Mouse (Mus musculus): ENCODE results near the gene Pcsk5. TPM values are rescaled to one million over a fixed set of nuclear protein-coding genes. Genes with fewer than 3 reads are reported as not detected.

Pcsk5 gene
- total and polyA plus RNA-seq, 3 experiments = not detected

GRCm38 (mm10) chr19:17427824-17428560 lies 409.4 kb downstream of the Pcsk5 start:
- TF ChIP-seq SMC3 (IDR thresholded peaks at IDR 0.05; ENCODE audit: low read depth, low read length) (no peak), ZC3H11A (IDR thresholded peaks at IDR 0.05; ENCODE audit: low read depth, low read length) (no peak), MAX (IDR thresholded peaks at IDR 0.05; ENCODE audit: low read length) (no peak), POLR2A (IDR thresholded peaks at IDR 0.05; ENCODE audit: low read depth, low read length) (no peak), MXI1 (IDR thresholded peaks at IDR 0.05; ENCODE audit: low read depth, low read length) (no peak), ZKSCAN1 (IDR thresholded peaks at IDR 0.05; ENCODE audit: borderline replicate concordance, low read depth, low read length) (no peak), RCOR1 (conservative IDR thresholded peaks at IDR 0.05; ENCODE audit: low read depth, low read length) (no peak), EP300 (IDR thresholded peaks at IDR 0.05; ENCODE audit: low read length) (no peak), CHD2 (IDR thresholded peaks at IDR 0.05; ENCODE audit: low read length) (no peak), HCFC1 (IDR thresholded peaks at IDR 0.05; ENCODE audit: low read depth, low read length) (no peak), NELFE (IDR thresholded peaks at IDR 0.05; ENCODE audit: low read depth, low read length) (no peak)
- dilution Hi-C loops (cut with MboI; ENCODE audit: extremely low pct_ligation_motif_present, extremely low pct_unique_long_range_greater_than_20kb, low sequenced_read_pairs) = no loop called here

GRCm38 (mm10) chr19:17423306-17423705 lies 414.1 kb downstream of the Pcsk5 start:
- in situ Hi-C loops (cut with MboI; ENCODE audit: low pct_ligation_motif_present, low pct_unique_long_range_greater_than_20kb, low sequenced_read_pairs) (no loop called here), dilution Hi-C loops (cut with MboI; ENCODE audit: extremely low pct_ligation_motif_present, extremely low pct_unique_long_range_greater_than_20kb, low sequenced_read_pairs) (no loop called here)
- H3K9me3 ChIP-seq (replicated peaks; ENCODE audit: low read length) = no peaks in the 10 kb centered on the region
- no peaks in the 10 kb centered on the region for H3K79me2 ChIP-seq (replicated peaks; ENCODE audit: control insufficient read depth, extremely low read depth, insufficient read depth, poor library complexity, severe bottlenecking)
- H3K9ac ChIP-seq (ENCODE audit: insufficient read depth, low read depth) = no peak overlapping the region
- no peak overlapping the region for H3K4me3 ChIP-seq (replicated peaks in 1 of 3; ENCODE audit: low read depth in 2 of 3, low read length in 2 of 3, poor library complexity in 1 of 3)
- no peaks in the 10 kb centered on the region for H3K36me3 ChIP-seq (replicated peaks in 1 of 2; ENCODE audit: control insufficient read depth in 1 of 2, insufficient read depth in 1 of 2, low read length in 1 of 2)
- no peaks in the 10 kb centered on the region for H3K4me1 ChIP-seq (ENCODE audit: control insufficient read depth in 1 of 2, insufficient read depth in 2 of 2)
- H3K27me3 ChIP-seq (replicated peaks) = no peaks in the 10 kb centered on the region
- TF ChIP-seq MEF2A (IDR thresholded peaks at IDR 0.05; ENCODE audit: borderline replicate concordance, low read depth, low read length) (no peak), SMC3 (IDR thresholded peaks at IDR 0.05; ENCODE audit: low read depth, low read length) (no peak), EP300 (IDR thresholded peaks at IDR 0.05; ENCODE audit: low read length) (no peak), ETS1 (conservative IDR thresholded peaks at IDR 0.05; ENCODE audit: low read depth, low read length) (no peak), MAX (IDR thresholded peaks at IDR 0.05; ENCODE audit: low read length) (no peak), CHD1 (IDR thresholded peaks at IDR 0.05; ENCODE audit: low read depth, low read length) (no peak), NELFE (IDR thresholded peaks at IDR 0.05; ENCODE audit: low read depth, low read length) (no peak), MYC (IDR thresholded peaks at IDR 0.05; ENCODE audit: low read depth, low read length) (no peak), RCOR1 (conservative IDR thresholded peaks at IDR 0.05; ENCODE audit: low read depth, low read length) (no peak), MAZ (IDR thresholded peaks at IDR 0.05; ENCODE audit: low read depth, low read length) (no peak), JUND (conservative IDR thresholded peaks at IDR 0.05; ENCODE audit: low read depth, low read length) (no peak), NRF1 (IDR thresholded peaks at IDR 0.05; ENCODE audit: low read depth, low read length) (no peak), ZKSCAN1 (IDR thresholded peaks at IDR 0.05; ENCODE audit: borderline replicate concordance, low read depth, low read length) (no peak)
- no peak overlapping the region for H3K4me2 ChIP-seq (ENCODE audit: insufficient read depth, low read depth, poor library complexity, severe bottlenecking)
- H3K27ac ChIP-seq (ENCODE audit: insufficient read depth, low read depth) = no peak overlapping the region
- no peak for DNase-seq (ENCODE audit: extremely low read depth)

More at GRCm38 (mm10) chr19:17427824-17428560, 409.4 kb downstream of the Pcsk5 start:
- Histone ChIP-seq H3K9me3 (replicated peaks; ENCODE audit: low read length) (no peaks in the 10 kb centered on the region), H3K79me2 (replicated peaks; ENCODE audit: control insufficient read depth, extremely low read depth, insufficient read depth, poor library complexity, severe bottlenecking) (no peaks in the 10 kb centered on the region), H3K27me3 (replicated peaks) (no peaks in the 10 kb centered on the region), H3K36me3 (replicated peaks in 1 of 2; ENCODE audit: control insufficient read depth in 1 of 2, insufficient read depth in 1 of 2, low read length in 1 of 2) (no peaks in the 10 kb centered on the region), H3K27ac (ENCODE audit: insufficient read depth, low read depth) (no peak overlapping the region), H3K4me2 (ENCODE audit: insufficient read depth, low read depth, poor library complexity, severe bottlenecking) (no peak overlapping the region), H3K9ac (ENCODE audit: insufficient read depth, low read depth) (no peak overlapping the region), H3K4me3 (replicated peaks in 1 of 3; ENCODE audit: low read depth in 2 of 3, low read length in 2 of 3, poor library complexity in 1 of 3) (no peak overlapping the region), H3K4me1 (ENCODE audit: control insufficient read depth in 1 of 2, insufficient read depth in 2 of 2) (no peaks in the 10 kb centered on the region)
- in situ Hi-C loops (cut with MboI; ENCODE audit: low pct_ligation_motif_present, low pct_unique_long_range_greater_than_20kb, low sequenced_read_pairs) = no loop called here
- no peak for DNase-seq (ENCODE audit: extremely low read depth)
